Mouse (Mus musculus) hindbrain, embryonic 12.5 days (tissue): ENCODE data around the gene Fyn. TPM values are rescaled to one million over a fixed set of nuclear protein-coding genes. Genes with fewer than 3 reads are reported as not detected.

Experiments
- ATAC-seq: fragments of 200-750 bp; cut with Nextera tagmentation; 2 replicates; pipeline ENCODE4 v1.8.0; 2017; ENCODE audit warnings: moderate TSS enrichment; ENCODE audit not compliant: low FRiP score
- H3K27ac ChIP-seq: fragments of 300-500 bp; sonication (generic); 2 replicates; pipeline ENCODE4 v1.5.1; 2016; ENCODE audit warnings: mild to moderate bottlenecking
- H3K27me3 ChIP-seq: fragments of 300-500 bp; sonication (generic); 2 replicates; pipeline ENCODE4 v1.6.1; 2016; ENCODE audit warnings: mild to moderate bottlenecking
- H3K36me3 ChIP-seq: fragments of 300-500 bp; sonication (generic); 2 replicates; pipeline ENCODE4 v1.6.1; 2016; ENCODE audit warnings: mild to moderate bottlenecking
- H3K4me1 ChIP-seq: fragments of 300-500 bp; sonication (generic); 2 replicates; pipeline ENCODE4 v1.6.1; 2016
- H3K4me2 ChIP-seq: fragments of 300-500 bp; sonication (generic); replicated peaks from 2 replicates; pipeline ENCODE4 v1.6.1; 2016; ENCODE audit warnings: mild to moderate bottlenecking
- H3K4me3 ChIP-seq: fragments of 300-500 bp; sonication (generic); 2 replicates; pipeline ENCODE4 v1.5.1; 2016; ENCODE audit warnings: mild to moderate bottlenecking
- H3K9ac ChIP-seq: fragments of 300-500 bp; sonication (generic); 2 replicates; pipeline ENCODE4 v1.6.1; 2016; ENCODE audit warnings: mild to moderate bottlenecking, moderate library complexity
- H3K9me3 ChIP-seq: fragments of 300-500 bp; sonication (generic); replicated peaks from 2 replicates; pipeline ENCODE4 v1.6.1; 2016; ENCODE audit warnings: mild to moderate bottlenecking
- WGBS: fragments of 180-500 bp; shearing (Covaris S2); methylation state at CpG from one replicate; pipeline ENCODE4 v1.1.7; 2016; 5-methylcytosine and 5-hydroxymethylcytosine counted together
- polyA plus RNA-seq: library from polyadenylated mRNA; unstranded; fragments of >200 nt; fragmentation: Nextera tagmentation; extraction: Ambion mirVana; gene quantifications from 2 replicates; pipeline ENCODE4 v1.2.1, GENCODE M21; 2016

Fyn gene
- polyA plus RNA-seq, 1 experiment from 2014 or later = 64.8 TPM

DNA sequence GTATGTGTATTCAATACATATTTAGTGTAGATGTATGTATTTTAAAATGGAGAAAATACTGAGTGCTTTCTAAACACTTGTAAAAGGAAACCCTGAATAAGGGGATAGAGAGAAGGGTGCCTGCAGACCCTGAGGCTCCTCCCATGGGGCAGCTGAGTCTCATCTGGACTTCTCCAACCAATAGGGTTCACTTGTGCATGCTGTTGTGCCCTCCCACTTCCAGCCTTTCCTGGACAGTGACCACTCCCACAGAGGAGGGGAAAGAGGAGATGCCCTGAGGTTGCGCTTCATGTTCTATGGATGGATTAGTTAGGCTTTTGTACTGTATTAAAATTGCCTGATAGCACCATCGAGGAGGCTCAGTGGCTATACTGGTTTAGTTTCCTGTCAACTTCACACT is 213.7 kb downstream of the Fyn start:
- Histone ChIP-seq H3K36me3 (no peaks in the 10 kb centered on the region), H3K4me2 (no peak overlapping the region), H3K27me3 (no peaks in the 10 kb centered on the region), H3K27ac (no peak overlapping the region), H3K4me3 (no peak overlapping the region), H3K9ac (no peak overlapping the region), H3K4me1 (peaks cover 34% of the 10 kb centered on the region), H3K9me3 (no peaks in the 10 kb centered on the region)
- ATAC-seq = no peak
- WGBS = 88% methylated on average over 2 of the region's 2 CpGs

DNA sequence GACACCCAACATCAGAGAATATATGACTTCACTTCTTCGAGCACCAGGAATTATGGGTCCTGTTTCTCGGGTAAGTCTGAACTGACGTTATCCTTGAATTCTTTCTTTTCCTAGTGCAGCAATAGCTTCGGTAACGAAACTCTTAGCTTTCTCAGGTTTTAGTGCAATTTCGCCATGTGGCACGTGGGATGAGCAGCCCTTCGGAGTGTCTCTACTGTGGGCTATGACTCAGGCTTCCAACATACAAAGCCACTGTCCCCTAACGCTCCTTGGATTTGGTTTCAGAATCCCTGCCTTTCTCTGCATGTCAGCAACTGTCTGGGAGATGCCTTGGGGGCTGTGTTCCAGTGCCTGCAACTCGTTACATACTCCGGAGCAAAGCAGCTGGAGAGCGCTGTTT is 215.1 kb downstream of the Fyn start:
- Histone ChIP-seq H3K27me3 (no peaks in the 10 kb centered on the region), H3K4me3 (no peak overlapping the region), H3K36me3 (no peaks in the 10 kb centered on the region), H3K9ac (no peak overlapping the region), H3K9me3 (no peaks in the 10 kb centered on the region), H3K4me2 (no peak overlapping the region), H3K4me1 (peaks cover 44% of the 10 kb centered on the region), H3K27ac (no peak overlapping the region)
- 86% methylated on average over 12 of the region's 12 CpGs for WGBS
- ATAC-seq = no peak

DNA sequence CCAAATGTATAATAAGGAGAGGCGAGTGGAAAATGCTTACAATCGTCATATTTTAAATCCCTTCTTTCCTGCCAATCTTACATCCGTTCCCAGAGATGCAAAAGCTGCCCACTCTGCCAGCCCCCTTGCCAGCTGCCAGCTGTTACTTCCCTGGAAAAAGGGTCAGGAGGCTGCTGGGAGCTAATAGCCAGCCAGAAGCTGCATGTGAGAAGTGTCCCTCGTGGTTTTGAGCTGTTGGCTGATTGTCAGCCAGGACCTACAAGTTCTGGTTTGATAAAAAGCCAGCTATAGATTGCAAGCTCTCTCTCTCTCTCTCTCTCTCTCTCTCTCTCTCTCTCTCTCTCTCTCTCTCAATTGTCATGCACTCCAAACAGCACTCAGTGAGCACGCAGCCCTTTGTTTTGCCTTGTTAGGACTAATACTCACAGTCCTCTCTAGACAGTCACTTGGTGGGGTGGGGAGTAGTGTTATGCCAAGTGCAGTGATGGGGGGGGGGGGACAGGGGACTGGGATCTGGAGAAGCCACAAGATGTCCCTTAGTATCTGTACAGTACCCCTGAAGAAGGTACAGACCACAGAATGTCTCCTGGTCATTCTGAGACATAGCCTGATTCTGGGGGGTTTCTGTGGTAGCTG is 218.8 kb downstream of the Fyn start:
- H3K27me3 ChIP-seq = no peaks in the 10 kb centered on the region
- no peaks in the 10 kb centered on the region for H3K9me3 ChIP-seq
- 47% methylated on average over 5 of the region's 5 CpGs for WGBS
- H3K36me3 ChIP-seq = no peaks in the 10 kb centered on the region
- no peak overlapping the region for H3K9ac ChIP-seq
- no peak overlapping the region for H3K4me3 ChIP-seq
- H3K4me1 ChIP-seq = peaks cover 39% of the 10 kb centered on the region
- H3K27ac ChIP-seq = peak overlapping the region; percentile 85
- H3K4me2 ChIP-seq = no peak overlapping the region
- peak; percentile 41; the same call in 1 of the 2 replicates for ATAC-seq

DNA sequence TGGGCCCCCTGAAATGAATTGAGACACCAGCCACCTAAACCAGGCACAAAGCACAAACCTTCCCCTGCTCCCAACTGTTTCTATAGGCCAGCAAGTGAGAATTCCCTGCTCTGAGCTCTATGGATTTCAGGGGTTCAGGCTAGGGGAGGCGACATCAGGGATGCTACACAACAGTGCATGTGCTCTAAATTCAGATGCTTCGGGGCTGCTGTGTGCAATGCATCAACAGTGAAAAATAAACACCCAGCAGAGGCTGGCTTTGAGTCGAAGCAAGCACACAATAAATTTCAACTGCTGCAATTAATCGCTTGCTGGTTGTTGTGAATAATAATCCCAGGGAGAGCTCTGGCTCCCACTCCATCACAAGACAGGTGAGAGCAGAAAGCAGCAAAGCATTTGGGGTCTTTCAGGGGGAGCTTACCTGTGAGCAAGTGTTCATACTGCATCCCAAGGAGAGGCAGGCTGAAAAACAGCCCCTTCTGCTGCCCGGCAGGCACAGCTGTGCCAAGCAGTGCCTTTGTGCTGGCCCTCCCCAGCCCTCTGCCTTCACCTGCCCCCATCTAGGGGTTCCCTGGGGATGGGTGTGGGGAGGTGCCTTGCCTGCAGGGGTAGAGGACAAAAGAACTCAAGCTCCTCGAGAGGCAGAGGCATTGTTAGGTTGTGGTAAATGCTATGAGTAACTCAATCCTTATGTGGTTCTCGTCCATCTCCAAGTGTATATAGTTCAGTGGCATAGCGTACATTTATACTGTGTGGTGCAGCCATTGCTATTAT is 219.5 kb downstream of the Fyn start:
- Histone ChIP-seq H3K36me3 (no peaks in the 10 kb centered on the region), H3K9ac (no peak overlapping the region), H3K4me1 (peaks cover 39% of the 10 kb centered on the region), H3K4me3 (no peak overlapping the region), H3K27me3 (no peaks in the 10 kb centered on the region), H3K9me3 (peaks cover 6% of the 10 kb centered on the region; the same call in 1 of the 2 replicates), H3K4me2 (no peak overlapping the region), H3K27ac (peak overlapping the region; percentile 85)
- WGBS = 56% methylated on average over 8 of the region's 8 CpGs
- peak; percentile 55; the same call in 1 of the 2 replicates for ATAC-seq

DNA sequence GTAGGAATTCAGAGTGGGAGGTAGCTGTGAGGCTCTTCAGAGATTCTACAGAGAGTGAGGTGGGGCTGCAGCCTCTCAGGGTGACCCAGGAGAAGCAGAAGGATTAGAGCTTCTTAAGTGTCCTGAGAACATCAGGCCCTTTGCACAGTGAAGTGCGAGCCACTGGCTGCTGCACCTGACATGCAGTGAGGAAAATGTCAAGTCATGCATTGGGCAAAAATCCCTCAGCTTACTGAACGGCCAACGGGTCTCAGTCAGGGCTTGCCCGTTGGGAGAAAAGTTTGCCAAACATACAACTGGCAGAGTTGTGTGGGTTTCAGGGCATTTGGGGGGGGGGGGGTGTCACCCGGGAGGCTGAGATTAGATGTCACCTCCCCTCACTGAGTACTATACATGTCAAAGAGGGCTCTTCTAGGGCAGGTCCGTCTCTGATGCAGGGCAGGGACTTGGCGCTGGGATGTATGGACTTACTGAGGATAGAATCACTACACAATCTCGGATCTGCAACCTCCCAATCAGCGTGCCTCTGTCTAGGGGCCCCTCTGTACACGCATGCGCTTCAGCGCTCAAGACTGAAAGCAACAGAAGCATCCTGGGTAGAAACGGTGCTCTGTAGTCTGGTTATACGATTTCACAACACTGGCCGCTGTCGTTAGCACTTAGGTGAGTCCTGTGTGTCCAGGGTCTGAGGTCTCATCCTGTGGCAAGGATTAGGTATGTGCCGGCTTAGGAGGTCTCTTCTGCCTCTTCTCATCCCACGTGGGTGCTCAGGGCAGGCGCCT is 221.3 kb downstream of the Fyn start:
- H3K4me2 ChIP-seq = no peak overlapping the region
- no peaks in the 10 kb centered on the region for H3K36me3 ChIP-seq
- no peak overlapping the region for H3K27ac ChIP-seq
- H3K4me1 ChIP-seq = peaks cover 39% of the 10 kb centered on the region
- no peak overlapping the region for H3K9ac ChIP-seq
- no peaks in the 10 kb centered on the region for H3K27me3 ChIP-seq
- no peak overlapping the region for H3K4me3 ChIP-seq
- no peak for ATAC-seq
- H3K9me3 ChIP-seq = peaks cover 15% of the 10 kb centered on the region; the same call in 1 of the 2 replicates
- WGBS = 84% methylated on average over 19 of the region's 19 CpGs

DNA sequence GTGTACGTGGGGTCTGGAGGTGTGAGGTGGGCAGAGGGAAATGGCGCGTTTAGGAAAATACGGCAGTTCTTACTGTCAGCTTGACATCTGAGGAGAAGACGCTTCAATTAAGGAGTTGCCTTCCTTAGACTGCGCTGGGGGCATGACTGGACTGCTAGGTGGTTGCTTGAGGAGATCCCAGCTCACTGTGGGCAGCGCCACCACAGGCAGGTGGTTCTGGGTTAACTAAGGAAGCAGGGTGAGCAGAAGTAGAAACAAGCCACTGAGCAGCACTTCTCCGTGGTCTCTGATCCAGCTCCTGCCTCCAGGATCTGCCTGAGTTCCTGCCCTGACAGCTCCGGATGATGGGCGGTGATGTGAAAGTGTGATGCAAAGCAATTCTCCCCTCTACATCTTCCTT is 222.0 kb downstream of the Fyn start:
- no peak for ATAC-seq
- WGBS = 88% methylated on average over 10 of the region's 10 CpGs

DNA sequence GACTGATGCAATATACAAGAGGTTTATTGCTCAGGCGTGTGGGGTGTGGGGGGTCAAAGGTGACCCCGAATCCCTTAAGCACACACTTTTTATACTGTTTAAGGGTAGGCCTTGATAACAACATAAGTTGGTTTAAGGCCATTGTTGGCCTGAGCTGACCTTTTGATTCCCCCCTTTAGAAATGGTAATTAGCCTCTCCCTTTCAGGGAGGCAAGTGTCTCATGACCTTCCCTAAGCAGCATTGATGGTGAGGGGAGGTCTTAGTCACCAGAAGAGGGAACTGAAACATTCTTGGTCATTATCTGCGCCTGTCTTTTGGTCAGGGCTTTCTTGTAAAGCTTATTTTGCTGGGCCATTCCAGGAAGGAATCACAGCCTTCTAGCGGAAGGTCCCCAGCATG is 223.8 kb downstream of the Fyn start:
- no peaks in the 10 kb centered on the region for H3K36me3 ChIP-seq
- H3K4me1 ChIP-seq = peaks cover 41% of the 10 kb centered on the region
- H3K27ac ChIP-seq = no peak overlapping the region
- peaks cover 15% of the 10 kb centered on the region; the same call in 1 of the 2 replicates for H3K9me3 ChIP-seq
- H3K4me2 ChIP-seq = no peak overlapping the region
- 55% methylated on average over 4 of the region's 4 CpGs for WGBS
- no peak for ATAC-seq
- no peak overlapping the region for H3K4me3 ChIP-seq
- no peak overlapping the region for H3K9ac ChIP-seq
- H3K27me3 ChIP-seq = no peaks in the 10 kb centered on the region

More for the DNA sequence above, 222.0 kb downstream of the Fyn start:
- H3K4me1 ChIP-seq = peaks cover 41% of the 10 kb centered on the region
- peaks cover 15% of the 10 kb centered on the region; the same call in 1 of the 2 replicates for H3K9me3 ChIP-seq
- H3K4me3 ChIP-seq = no peak overlapping the region
- H3K27ac ChIP-seq = no peak overlapping the region
- no peaks in the 10 kb centered on the region for H3K36me3 ChIP-seq
- no peaks in the 10 kb centered on the region for H3K27me3 ChIP-seq
- H3K4me2 ChIP-seq = no peak overlapping the region
- H3K9ac ChIP-seq = no peak overlapping the region

DNA sequence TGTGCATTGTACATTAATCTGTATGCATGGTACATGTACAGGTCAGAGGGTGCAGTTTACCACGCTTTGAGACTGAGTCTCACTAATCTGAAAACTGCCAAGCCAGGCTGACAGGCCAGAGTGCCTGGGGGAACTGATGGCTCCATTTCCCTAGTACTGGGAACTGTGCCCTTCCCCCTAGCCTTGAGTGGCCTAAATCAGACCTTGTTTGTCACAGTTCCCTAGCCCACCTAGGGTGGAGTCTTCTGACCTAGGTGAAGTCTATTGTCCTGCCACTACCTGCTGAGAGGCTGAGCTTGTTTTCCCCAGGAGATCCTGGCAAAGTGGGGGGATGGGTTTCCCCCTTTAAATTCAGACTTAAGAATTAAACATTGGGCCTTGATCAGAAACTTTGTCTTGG is 226.1 kb downstream of the Fyn start:
- H3K9me3 ChIP-seq = peaks cover 15% of the 10 kb centered on the region; the same call in 1 of the 2 replicates
- no peak for ATAC-seq

DNA sequence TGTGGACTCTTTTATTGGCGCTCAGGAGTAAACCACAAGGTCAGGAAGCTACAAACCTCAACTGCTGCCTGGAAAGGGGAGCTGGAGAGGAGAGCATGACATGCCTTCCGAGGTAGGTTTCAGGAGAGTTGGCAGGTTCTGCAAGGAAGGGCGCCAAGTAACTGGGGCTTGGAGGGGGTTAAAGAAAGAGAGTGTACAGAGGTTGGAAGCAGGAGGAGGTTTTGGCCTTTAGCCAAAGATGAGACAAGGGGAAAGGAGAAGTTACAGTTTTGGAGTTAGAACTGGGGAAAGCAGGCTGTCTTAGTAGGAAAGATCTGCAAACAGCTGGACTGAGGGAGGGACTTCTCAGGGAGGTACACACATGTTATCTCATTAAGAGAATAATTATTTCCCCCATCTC is 227.2 kb downstream of the Fyn start:
- Histone ChIP-seq H3K4me1 (peaks cover 19% of the 10 kb centered on the region), H3K36me3 (no peaks in the 10 kb centered on the region), H3K27me3 (no peaks in the 10 kb centered on the region), H3K9ac (no peak overlapping the region), H3K4me3 (no peak overlapping the region), H3K4me2 (no peak overlapping the region), H3K27ac (no peak overlapping the region), H3K9me3 (peaks cover 15% of the 10 kb centered on the region; the same call in 1 of the 2 replicates)
- WGBS = 79% methylated on average over 3 of the region's 3 CpGs
- ATAC-seq = no peak

More for the DNA sequence above, 226.1 kb downstream of the Fyn start:
- Histone ChIP-seq H3K4me3 (no peak overlapping the region), H3K9ac (no peak overlapping the region), H3K4me2 (no peak overlapping the region), H3K27me3 (no peaks in the 10 kb centered on the region), H3K4me1 (peaks cover 23% of the 10 kb centered on the region), H3K27ac (no peak overlapping the region), H3K36me3 (no peaks in the 10 kb centered on the region)
- 68% methylated on average over 1 of the region's 1 CpGs for WGBS

DNA sequence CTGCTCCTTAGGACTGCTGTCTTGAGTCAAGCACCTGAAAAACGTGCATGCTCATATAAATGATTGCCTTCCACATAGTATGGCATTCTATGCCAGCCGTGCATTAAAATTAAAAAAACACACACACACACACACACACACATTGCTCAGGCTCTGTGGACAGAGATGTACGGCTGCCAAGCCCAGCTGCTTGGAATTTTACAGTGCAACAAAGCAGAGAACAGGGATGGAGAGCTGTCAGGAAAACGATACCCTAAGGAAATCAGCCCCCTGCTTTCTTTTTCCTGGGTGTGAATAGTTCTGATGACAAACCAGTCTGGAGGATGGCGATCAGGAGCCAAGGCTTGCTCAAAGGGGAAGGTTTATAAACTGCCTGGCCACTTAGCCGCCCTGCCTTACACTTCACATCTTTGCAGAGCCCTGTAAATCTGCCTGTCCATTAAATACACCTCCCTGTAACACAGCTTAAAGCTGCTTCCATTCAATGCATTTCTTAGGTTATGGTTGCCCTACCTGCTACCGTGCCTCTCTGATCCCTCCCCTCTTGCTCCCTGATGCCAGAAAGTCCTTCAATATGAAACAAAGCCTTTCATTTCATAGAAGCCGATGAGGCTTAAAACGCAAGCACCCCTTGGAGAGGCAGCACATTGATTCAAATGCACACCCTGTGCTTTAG is 228.6 kb downstream of the Fyn start:
- H3K9me3 ChIP-seq = peaks cover 15% of the 10 kb centered on the region; the same call in 1 of the 2 replicates
- WGBS = 41% methylated on average over 9 of the region's 9 CpGs
- no peak overlapping the region for H3K4me2 ChIP-seq
- no peak overlapping the region for H3K27ac ChIP-seq
- H3K27me3 ChIP-seq = no peaks in the 10 kb centered on the region
- peaks cover 19% of the 10 kb centered on the region for H3K4me1 ChIP-seq
- H3K4me3 ChIP-seq = no peak overlapping the region
- ATAC-seq = 0 out of 2 replicates have a peak, but pooled peaks have one; percentile 26
- no peak overlapping the region for H3K9ac ChIP-seq
- no peaks in the 10 kb centered on the region for H3K36me3 ChIP-seq

DNA sequence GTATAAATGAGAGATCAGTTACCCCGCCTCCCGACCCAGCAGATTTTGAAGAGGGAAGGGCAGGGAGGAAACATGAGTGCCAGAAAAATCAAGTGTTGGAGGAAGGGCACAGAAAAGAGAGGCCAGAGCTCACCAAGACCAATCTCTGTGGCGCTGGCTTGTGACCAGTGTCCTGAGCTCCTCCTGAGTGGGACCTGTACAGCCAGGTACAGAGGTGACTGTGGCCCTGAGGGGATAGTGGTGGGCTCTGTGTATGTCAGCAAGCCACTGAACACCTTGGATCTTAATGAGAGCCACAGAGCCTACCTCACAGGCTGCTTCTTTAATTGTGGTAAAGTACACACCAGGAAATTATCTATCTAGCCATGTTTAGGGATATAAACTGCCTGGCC is 229.1 kb downstream of the Fyn start:
- Histone ChIP-seq H3K4me1 (peaks cover 19% of the 10 kb centered on the region), H3K4me3 (no peak overlapping the region), H3K9ac (no peak overlapping the region), H3K27ac (peak overlapping the region; percentile 37; the same call in 1 of the 2 replicates), H3K9me3 (peaks cover 13% of the 10 kb centered on the region; the same call in 1 of the 2 replicates), H3K36me3 (no peaks in the 10 kb centered on the region), H3K27me3 (no peaks in the 10 kb centered on the region), H3K4me2 (no peak overlapping the region)
- peak; percentile 43; the same call in 1 of the 2 replicates for ATAC-seq
- WGBS = 55% methylated on average over 3 of the region's 3 CpGs
